In genomic region chr7:141468164-141468521, GRCm38 (mm10) we compare ENCODE assay signal across 1 mouse cellular context.
TF ChIP-seq lines count a peak whose summit lies in the region.

No protein-coding gene starts in this region.

TF ChIP-seq in MEL, 35 proteins besides CTCF, POLR2A, EP300 and RAD21:
- TF ChIP-seq CHD2 (IDR thresholded peaks at IDR 0.05; ENCODE audit: low read length) (no peak), ZNF384 (IDR thresholded peaks at IDR 0.05; ENCODE audit: low read depth, low read length) (no peak), JUND (IDR thresholded peaks at IDR 0.05; ENCODE audit: low read depth, low read length) (no peak), GABPA (IDR thresholded peaks at IDR 0.05; ENCODE audit: low read depth, low read length) (no peak), TBP (IDR thresholded peaks at IDR 0.05; ENCODE audit: low read depth, low read length) (no peak), NRF1 (IDR thresholded peaks at IDR 0.05; ENCODE audit: insufficient read depth, low read depth, low read length, poor library complexity, severe bottlenecking) (no peak), USF2 (IDR thresholded peaks at IDR 0.05; ENCODE audit: borderline replicate concordance in 1 of 2, insufficient read depth in 1 of 2, low read depth in 1 of 2, low read length in 2 of 2) (no peak), ZC3H11A (IDR thresholded peaks at IDR 0.05; ENCODE audit: low read depth, low read length) (no peak), NELFE (IDR thresholded peaks at IDR 0.05; ENCODE audit: low read depth, low read length) (no peak)
